Mouse (Mus musculus) hindlimb bud, embryonic 11.5 days (tissue): ENCODE measurements at regions not wholly inside any gene's neighbourhood (a gene's known extent, or its start where the extent isn't known, plus 50 kb on each side); places are given as distances from the start of the nearest gene placed in this dataset.
"Not testable (repeated sequence)": the region's sequence is repeated elsewhere in the genome, so short reads cannot be mapped to it uniquely, and the experiment has no call there.

Source experiments
- DNase-seq: peaks from one replicate; pipeline ENCODE4 v3.0.0-alpha.2; 2012; ENCODE audit warnings: low read depth, low spot score; ENCODE audit errors: extremely low spot score

- DNase-seq, result no peak
Observed at GRCm38 (mm10) chr5:39336484-39336985, 418.7 kb downstream of the Hs3st1 start.

- DNase-seq, result no peak
Observed at GRCm38 (mm10) chr5:39335321-39335720, 420.0 kb downstream of the Hs3st1 start.

DNA sequence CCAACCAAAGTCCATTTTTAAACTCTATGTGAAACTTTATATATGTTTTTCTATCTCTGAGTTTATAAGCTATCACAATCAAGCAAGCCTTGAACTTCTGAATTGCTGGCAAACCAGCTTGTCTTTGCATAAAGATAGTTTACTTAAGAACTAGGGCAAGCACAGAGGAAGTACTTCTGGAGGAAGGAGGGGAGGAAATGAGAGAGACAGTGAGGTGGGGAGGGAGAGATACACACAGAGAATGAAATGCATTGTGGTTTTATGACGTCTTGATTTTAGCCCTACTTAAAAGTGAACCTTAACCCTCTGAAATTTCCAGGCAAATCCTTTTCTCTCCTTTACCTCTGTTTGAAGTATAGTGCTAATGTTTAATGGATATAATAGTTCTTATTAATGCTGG lies 421.0 kb downstream of the Hs3st1 start:
- no peak for DNase-seq

- no peak for DNase-seq
Observed at GRCm38 (mm10) chr5:39325399-39325798, 429.9 kb downstream of the Hs3st1 start.

- DNase-seq, result no peak
Observed at GRCm38 (mm10) chr5:39316478-39316877, 438.8 kb downstream of the Hs3st1 start.

DNA sequence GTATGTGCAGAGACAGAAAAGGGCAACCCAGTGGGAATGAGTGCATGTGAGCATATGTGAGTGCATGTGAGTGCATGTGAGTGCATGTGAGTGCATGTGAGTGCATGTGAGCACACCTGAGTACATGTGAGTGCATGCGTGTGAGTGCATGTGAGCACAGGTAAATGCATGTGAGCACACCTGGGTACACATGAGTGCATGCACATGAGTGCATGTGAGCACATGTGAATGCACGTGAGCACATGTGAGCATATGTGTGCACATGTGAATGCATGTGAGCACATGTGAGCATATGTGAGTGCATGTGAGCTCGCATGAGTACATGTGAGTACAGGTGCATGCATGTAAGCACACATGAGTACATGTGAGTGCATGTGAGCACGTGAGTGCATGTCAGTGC lies 434.6 kb upstream of the Clnk start:
- DNase-seq, result no peak

DNA sequence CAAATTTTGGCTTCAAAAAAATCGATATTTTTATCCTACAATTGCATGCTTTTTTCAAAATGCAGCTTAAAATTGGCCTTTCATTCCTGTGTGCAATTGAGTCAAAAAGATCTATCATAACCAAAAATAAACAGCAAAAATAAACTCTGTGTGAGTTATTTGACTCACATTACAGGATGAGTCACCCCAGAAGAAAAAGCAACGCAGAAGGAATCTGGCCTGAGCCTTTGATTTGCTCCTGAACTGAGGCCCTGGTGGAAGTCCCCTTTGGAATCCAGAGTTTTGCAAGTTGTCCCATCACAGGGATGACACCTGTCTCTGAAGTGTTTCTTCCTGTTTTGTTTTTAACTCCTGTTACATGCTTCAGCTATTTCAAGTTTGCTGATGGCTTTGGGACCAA lies 429.2 kb upstream of the Clnk start:
- DNase-seq, result no peak

- DNase-seq, result no peak
Observed at GRCm38 (mm10) chr5:39292849-39293248, 416.2 kb upstream of the Clnk start.

GRCm38 (mm10) chr5:39281021-39281420 lies 404.4 kb upstream of the Clnk start:
- no peak for DNase-seq

- DNase-seq, result no peak
Observed at GRCm38 (mm10) chr5:39273710-39274385, 397.2 kb upstream of the Clnk start.

DNA sequence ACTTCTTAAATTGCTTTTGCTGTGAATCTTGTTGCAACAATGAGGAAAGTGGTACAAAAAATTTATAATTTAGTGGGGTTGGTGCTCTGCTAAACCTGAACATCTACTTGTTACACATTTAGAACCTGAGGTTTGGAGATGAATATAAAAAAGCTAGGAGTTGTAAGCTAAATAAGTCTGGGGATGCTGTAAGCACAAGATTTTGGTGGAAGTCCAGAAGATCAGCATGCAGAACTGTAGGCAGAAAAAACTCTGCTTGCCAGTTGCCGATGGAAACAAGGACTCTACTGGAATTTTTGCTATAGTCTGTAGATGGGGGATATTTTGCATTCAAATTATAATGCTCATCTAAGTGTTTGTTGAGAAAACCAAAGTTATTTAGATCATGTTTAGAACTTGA lies 390.5 kb upstream of the Clnk start:
- DNase-seq, result no peak

- DNase-seq, result no peak
Observed at GRCm38 (mm10) chr5:39260721-39261190, 384.1 kb upstream of the Clnk start.

- no peak for DNase-seq
Observed at GRCm38 (mm10) chr5:39257745-39258144, 381.1 kb upstream of the Clnk start.

DNA sequence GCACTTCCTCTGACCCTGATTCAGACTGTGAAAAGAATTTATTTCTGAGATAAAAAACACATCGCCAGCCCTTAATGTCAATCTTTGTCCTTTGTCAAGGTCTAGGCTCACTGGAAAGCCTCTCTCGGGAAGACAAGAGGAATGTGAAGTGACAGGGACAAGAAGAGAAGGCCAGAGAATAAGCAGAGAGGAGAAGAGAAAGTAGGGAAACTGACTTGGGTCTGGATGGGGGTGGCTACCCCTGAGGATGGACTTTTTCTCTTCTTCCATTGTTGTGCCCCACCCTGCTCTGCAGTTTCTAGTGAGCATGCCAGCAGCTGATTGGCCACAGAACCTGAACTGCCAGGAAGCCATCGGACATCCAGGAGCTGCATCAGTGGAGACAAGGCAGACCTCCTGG lies 375.6 kb upstream of the Clnk start:
- no peak for DNase-seq

GRCm38 (mm10) chr5:39251021-39251420 lies 374.4 kb upstream of the Clnk start:
- DNase-seq, result no peak

- DNase-seq, result no peak
Observed at GRCm38 (mm10) chr5:39219698-39220097, 343.1 kb upstream of the Clnk start.

DNA sequence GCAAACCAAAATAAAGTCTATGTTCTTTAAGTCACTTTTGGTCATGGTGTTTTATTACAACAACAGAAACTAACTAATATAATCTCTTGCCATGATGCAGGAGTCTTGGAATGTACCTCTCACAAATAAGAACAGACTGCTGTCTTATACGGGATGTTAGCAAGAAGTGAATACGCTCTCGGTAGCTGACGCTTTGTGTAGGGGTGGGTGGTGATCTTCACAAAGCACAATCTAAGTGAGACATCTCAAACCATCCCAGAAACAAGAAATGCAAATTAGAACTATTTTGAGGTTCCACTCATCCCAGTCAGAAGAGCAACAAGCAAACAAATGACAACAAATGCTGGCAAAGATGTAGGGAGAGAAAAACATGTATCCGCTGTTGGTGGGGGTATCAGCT lies 339.7 kb upstream of the Clnk start:
- no peak for DNase-seq

- DNase-seq, result no peak
Observed at GRCm38 (mm10) chr5:39215016-39215415, 338.4 kb upstream of the Clnk start.

GRCm38 (mm10) chr5:39212550-39212949 lies 335.9 kb upstream of the Clnk start:
- DNase-seq, result no peak

DNA sequence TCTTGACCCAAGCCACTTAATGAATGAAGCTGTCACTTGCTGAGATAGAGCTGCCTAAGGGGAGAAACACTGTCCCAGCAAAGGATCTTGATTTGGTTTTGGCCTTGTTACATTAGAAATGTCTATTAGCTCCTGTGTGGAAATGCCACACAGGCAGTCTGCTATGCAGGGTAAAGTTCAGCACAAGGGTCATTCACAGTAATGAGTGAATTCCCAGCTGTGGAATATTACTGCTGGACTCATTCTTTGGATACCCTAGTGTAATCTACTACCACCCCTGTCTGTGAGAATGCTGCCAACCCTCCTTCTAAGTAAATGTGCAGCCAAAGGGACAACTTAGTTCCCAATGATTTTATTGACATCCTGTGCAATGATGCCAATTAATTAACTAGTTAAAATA lies 322.2 kb upstream of the Clnk start:
- DNase-seq, result no peak

DNA sequence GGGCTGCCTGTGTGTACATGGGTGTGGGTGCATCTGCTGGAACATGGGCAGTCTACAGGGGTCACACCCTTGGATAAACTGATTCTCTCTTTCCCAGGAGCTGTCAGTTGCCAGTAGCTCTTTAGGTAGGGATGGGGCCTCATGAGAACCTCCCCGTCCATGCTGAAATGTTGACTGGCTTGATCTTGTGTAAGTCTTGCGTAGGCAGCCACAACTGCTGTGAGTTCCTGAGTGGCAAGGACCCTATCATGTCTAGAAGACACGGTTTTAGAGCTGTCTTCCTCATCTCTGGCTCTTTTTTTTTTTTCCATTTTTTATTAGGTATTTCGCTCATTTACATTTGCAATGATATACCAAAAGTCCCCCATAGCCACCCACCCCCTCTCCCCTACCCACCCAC lies 314.5 kb upstream of the Clnk start:
- DNase-seq, result not testable (repeated sequence)

DNA sequence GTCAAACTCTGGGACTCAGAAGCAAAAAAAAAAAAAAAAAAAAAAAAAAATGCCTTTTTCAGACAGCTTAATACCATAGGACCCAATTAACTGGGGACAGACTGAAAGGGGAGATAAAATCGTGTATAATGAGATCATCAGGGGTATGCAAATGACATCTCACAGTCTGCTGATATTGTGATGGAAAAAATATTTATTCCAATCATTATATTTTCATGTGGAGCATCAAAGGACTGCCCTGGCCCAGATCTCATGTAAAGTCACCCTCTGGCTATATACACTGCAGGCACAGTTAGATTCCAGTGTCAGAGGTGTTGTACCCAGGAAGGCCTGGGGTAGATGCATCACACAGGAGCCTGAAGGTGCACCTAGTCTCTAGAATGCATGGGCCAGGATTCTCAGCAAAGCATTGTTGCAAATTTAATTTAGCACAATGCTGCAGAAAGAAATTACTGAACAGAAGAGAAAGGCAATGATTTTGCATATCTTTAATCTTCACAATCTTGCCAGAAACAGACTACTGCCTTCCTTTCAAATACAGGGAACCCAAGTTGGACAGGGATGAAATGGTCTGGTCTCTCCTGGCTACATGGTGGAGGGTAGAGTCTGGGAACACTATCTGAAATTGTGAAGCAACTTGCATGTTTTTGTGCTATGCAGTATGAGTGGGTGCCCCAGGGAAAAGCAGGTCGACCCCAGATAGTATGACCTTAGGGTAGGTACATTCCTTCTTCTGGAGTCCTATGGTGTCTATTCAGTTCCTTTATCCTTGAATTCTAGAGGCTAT lies 305.2 kb upstream of the Clnk start:
- DNase-seq, result no peak
